Mouse (Mus musculus): ENCODE measurements at regions not wholly inside any gene's neighbourhood (a gene's known extent, or its start where the extent isn't known, plus 50 kb on each side); places are given as distances from the start of the nearest gene placed in this dataset.
"Not testable (repeated sequence)": the region's sequence is repeated elsewhere in the genome, so short reads cannot be mapped to it uniquely, and the experiment has no call there.

DNA sequence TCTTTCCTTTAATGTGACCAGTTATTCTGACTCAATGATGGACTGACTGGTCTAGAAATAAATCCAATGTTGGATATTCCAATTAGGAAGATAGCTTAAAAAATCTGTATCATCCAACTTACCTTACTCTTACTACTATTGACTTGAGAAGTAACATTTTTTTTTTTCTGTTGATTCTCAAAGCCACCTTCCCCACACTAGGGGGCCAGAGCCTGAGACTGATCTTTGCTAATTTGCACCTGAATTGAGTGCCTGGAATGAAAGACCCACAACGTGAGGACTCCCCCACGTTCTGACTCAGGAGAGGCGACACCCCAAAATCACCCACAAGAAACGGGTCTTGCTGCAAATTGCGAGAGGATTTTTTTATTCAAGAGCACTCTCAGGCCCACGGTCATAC is 86.3 kb downstream of the Mup20 start:
- TF ChIP-seq EP300, CTCF (IDR thresholded peaks at IDR 0.05): not testable (repeated sequence)

Data from lung, postnatal 0 days (tissue).